Mouse (Mus musculus) layer of hippocampus, postnatal 10 days (tissue): ENCODE data around the gene Cops6. TPM values are rescaled to one million over a fixed set of nuclear protein-coding genes. Genes with fewer than 3 reads are reported as not detected.

Experiments
- DNase-seq, 2 experiments: peaks; one replicate each; pipeline ENCODE4 v3.0.0; 2021; ENCODE audit warnings: low spot score in 2 of 2
- long read RNA-seq: library from polyadenylated mRNA; stranded (forward); transcript quantifications from one replicate; pipeline ENCODE4 v2.0.0, GENCODE M21; 2023
- total RNA-seq, 2 experiments: library from RNA; stranded (reverse); gene quantifications; 2 replicates each; pipeline ENCODE4 v1.2.3; 2021

Cops6 gene
- 100 to 1,000 TPM; 129 to 145 TPM for total RNA-seq
- long read RNA-seq, transcript Cops6-202 (10 exons, 1,098 nt), result minor isoform, 11 of 408 reads
- long read RNA-seq, transcript Cops6-201 (10 exons, 1,787 nt), result major isoform, 377 of 408 reads
- long read RNA-seq, partial matches to known transcripts, result 14 of 408 reads
- long read RNA-seq, other reads (novel, unspliced or antisense), result 6 of 408 reads

- peak; percentile 95 to 96 for DNase-seq
Observed at GRCm38 (mm10) chr5:138160842-138161665, at the start of gene Cops6. Gene Cops6, plus strand, starts transcription at chr5:138161071.

- peak; percentile 84 to 87 for DNase-seq
Observed at GRCm38 (mm10) chr5:138116255-138117198, 44.3 kb upstream of the Cops6 start, which contains the start of gene Zscan21. Gene Zscan21, plus strand, starts transcription at chr5:138116903.

- no peak for DNase-seq
Observed at GRCm38 (mm10) chr5:138117199-138118015, 43.5 kb upstream of the Cops6 start.

- no peak for DNase-seq
Observed at GRCm38 (mm10) chr5:138118041-138118440, 42.8 kb upstream of the Cops6 start.

GRCm38 (mm10) chr5:138132425-138133064, 28.3 kb upstream of the Cops6 start:
- DNase-seq, result no peak

GRCm38 (mm10) chr5:138137257-138137656, 23.6 kb upstream of the Cops6 start:
- no peak for DNase-seq

GRCm38 (mm10) chr5:138137935-138138549, 22.8 kb upstream of the Cops6 start:
- DNase-seq, result peak in 1 of 2 experiments; percentile 34

GRCm38 (mm10) chr5:138138585-138138984, 22.3 kb upstream of the Cops6 start:
- DNase-seq, result no peak

- no peak for DNase-seq
Observed at GRCm38 (mm10) chr5:138154390-138154789, 6.5 kb upstream of the Cops6 start.

GRCm38 (mm10) chr5:138155443-138155976, 5.4 kb upstream of the Cops6 start, which contains the start of gene Zfp113:
Gene Zfp113, minus strand, starts transcription at chr5:138155744.
- DNase-seq, result peak; percentile 82 to 89

GRCm38 (mm10) chr5:138160224-138160762, 578 bp upstream of the Cops6 start:
- DNase-seq, result no peak

GRCm38 (mm10) chr5:138163046-138163445, 2.2 kb downstream of the Cops6 start:
- DNase-seq, result no peak

- no peak for DNase-seq
Observed at GRCm38 (mm10) chr5:138163610-138164009, 2.7 kb downstream of the Cops6 start.

GRCm38 (mm10) chr5:138165594-138165993, 4.7 kb downstream of the Cops6 start:
- no peak for DNase-seq

GRCm38 (mm10) chr5:138170936-138171561, 10.2 kb downstream of the Cops6 start:
- peak; percentile 97 to 98 for DNase-seq

GRCm38 (mm10) chr5:138171695-138172491, 11.0 kb downstream of the Cops6 start, which contains the start of the genes Ap4m1 and Mcm7:
Gene Ap4m1, plus strand, starts transcription at chr5:138172002.
Gene Mcm7, minus strand, starts transcription at chr5:138172422.
- peak; percentile 99 for DNase-seq

GRCm38 (mm10) chr5:138173217-138173616, 12.3 kb downstream of the Cops6 start:
- DNase-seq, result no peak
